In the genomic region with DNA sequence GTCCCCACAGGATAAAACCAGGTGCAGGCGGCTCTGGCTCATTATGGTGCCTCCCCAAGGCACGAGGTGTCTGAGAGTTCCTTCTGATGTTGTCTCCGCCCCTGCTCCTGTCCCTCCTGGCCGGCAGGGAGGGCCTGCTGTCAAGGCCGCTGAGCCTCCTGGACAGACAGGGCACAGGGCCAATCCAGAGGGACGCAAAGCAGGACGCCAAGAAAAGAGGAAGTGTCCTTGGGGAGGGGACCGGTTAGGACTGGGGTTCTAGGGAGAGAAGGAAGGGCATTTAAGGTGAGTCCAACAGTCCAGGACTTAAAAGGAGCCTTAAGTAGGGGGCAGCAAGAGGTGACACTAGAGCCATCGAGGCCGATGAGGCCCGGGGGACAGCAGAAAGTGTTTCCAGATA, we compare ENCODE assay signal across 8 mouse cellular contexts. TPM values are rescaled to one million over a fixed set of nuclear protein-coding genes. Genes with fewer than 3 reads are reported as not detected.
DNase-seq lines count a peak whose midpoint lies in the region; ATAC-seq lines count a peak whose summit lies in the region.

No protein-coding gene starts in this region.

- no peaks in the 10 kb centered on the region for H3K9me3 ChIP-seq in hindbrain, embryonic 14.5 days (ENCODE audit: control insufficient read depth, low read length)

- H3K4me1 ChIP-seq in hindbrain, embryonic 14.5 days (replicated peaks; ENCODE audit: control insufficient read depth, insufficient read depth, low read length) = peaks cover 11% of the 10 kb centered on the region; the same call in 1 of the 2 replicates

- 0 out of 2 replicates have a peak overlapping the region, but pooled peaks have one; percentile 79 for H3K4me2 ChIP-seq in hindbrain, embryonic 14.5 days (replicated peaks)

- DNase-seq in embryo, embryonic 10 days (ENCODE audit: low spot score) = peak; percentile 39
- DNase-seq in embryo, embryonic 11 days = no peak
- DNase-seq in ES-CJ7 (ENCODE audit: low read depth, low spot score) (peak; percentile 27), liver (peak; percentile 56)
- DNase-seq in gastrocnemius, adult 18-20 months (ENCODE audit: low spot score) = peak; percentile 46
- DNase-seq in hindbrain, embryonic 14.5 days (ENCODE audit: low spot score) = no peak
- DNase-seq in neural tube, embryonic 10.5 days (ENCODE audit: extremely low spot score, low spot score) = peak; percentile 23

- peaks cover 42% of the 10 kb centered on the region for H3K27me3 ChIP-seq in hindbrain, embryonic 14.5 days (ENCODE audit: control insufficient read depth, insufficient read depth, low read length)

- ATAC-seq in hindbrain, embryonic 14.5 days (ENCODE audit: low FRiP score) = no peak
- ATAC-seq in erythroid progenitor cell, adult 5-6 weeks (replicated peaks; ENCODE audit: low FRiP score, poor library complexity, severe bottlenecking) = no peak

- H3K9ac ChIP-seq in hindbrain, embryonic 14.5 days = no peak overlapping the region

- no peak overlapping the region for H3K27ac ChIP-seq in hindbrain, embryonic 14.5 days

- no peak overlapping the region for H3K4me3 ChIP-seq in hindbrain, embryonic 14.5 days (replicated peaks; ENCODE audit: low read length)

- WGBS in hindbrain, embryonic 14.5 days = 4% methylated on average over 11 of the region's 11 CpGs

- H3K36me3 ChIP-seq in hindbrain, embryonic 14.5 days (replicated peaks; ENCODE audit: control insufficient read depth, insufficient read depth) = no peaks in the 10 kb centered on the region

RNA-seq across cellular contexts. Expression of gene Cpt1a, which starts 0.5 kb away (rescaled TPM):
- 1 to 10 TPM; 6.2 to 8.3 TPM for total RNA-seq in gastrocnemius, adult 18-20 months (2021)
- polyA plus RNA-seq in hindbrain, embryonic 14.5 days (2014; fragmentation: Nextera tagmentation; extraction: Ambion mirVana) = 19.6 and 22.4 TPM in 2 replicates
- total RNA-seq in erythroid progenitor cell, adult 5-6 weeks (2015; ENCODE audit: low replicate concordance) = 17.6 and 22.3 TPM in 2 replicates
- total RNA-seq in erythroid progenitor cell, adult 5-6 weeks (2017; ENCODE audit: low replicate concordance) = 10.7 and 15.7 TPM in 2 replicates

RNA-seq across cellular contexts. Expression of gene Ighmbp2, which starts 38.8 kb away (rescaled TPM):
- 1 to 10 TPM; 4.1 to 4.5 TPM for total RNA-seq in gastrocnemius, adult 18-20 months (2021)
- 8.9 and 9.2 TPM in 2 replicates for polyA plus RNA-seq in hindbrain, embryonic 14.5 days (2014; fragmentation: Nextera tagmentation; extraction: Ambion mirVana)
- 0.42 and 1.1 TPM in 2 replicates for total RNA-seq in erythroid progenitor cell, adult 5-6 weeks (2015; ENCODE audit: low replicate concordance)
- total RNA-seq in erythroid progenitor cell, adult 5-6 weeks (2017; ENCODE audit: low replicate concordance) = 1.0 and 1.7 TPM in 2 replicates

RNA-seq across cellular contexts. Expression of gene Mrpl21, which starts 38.9 kb away (rescaled TPM):
- total RNA-seq in gastrocnemius, adult 18-20 months (2021) = 10 to 100 TPM; 57.3 to 65.9 TPM
- 92.4 and 111 TPM in 2 replicates for polyA plus RNA-seq in hindbrain, embryonic 14.5 days (2014; fragmentation: Nextera tagmentation; extraction: Ambion mirVana)
- 29.2 and 33.5 TPM in 2 replicates for total RNA-seq in erythroid progenitor cell, adult 5-6 weeks (2015; ENCODE audit: low replicate concordance)
- 13.6 and 30.7 TPM in 2 replicates for total RNA-seq in erythroid progenitor cell, adult 5-6 weeks (2017; ENCODE audit: low replicate concordance)

Comparison
In these comparisons a context has a peak if more than half of its experiments do, and no peak if none do; other contexts are left out.
1. DNase-seq: peak in embryo, embryonic 10 days (single experiment), ES-CJ7 (single experiment), gastrocnemius, adult 18-20 months (single experiment), liver (single experiment) and neural tube, embryonic 10.5 days (single experiment); none in embryo, embryonic 11 days (single experiment) and hindbrain, embryonic 14.5 days (single experiment).